Mouse (Mus musculus) hindbrain, embryonic 15.5 days (tissue): Measurements from ENCODE around the gene Ilf3. TPM values are rescaled to one million over a fixed set of nuclear protein-coding genes. Genes with fewer than 3 reads are reported as not detected.
A peak's percentile ranks its signal among the peaks of the same experiment; 100 is the strongest.

ENCODE experiments used
- ATAC-seq: fragments of 200-750 bp; cut with Nextera tagmentation; 2 replicates; pipeline ENCODE4 v1.8.0; 2017; ENCODE audit warnings: low read depth, moderate number of reproducible peaks, moderate TSS enrichment; ENCODE audit not compliant: low FRiP score
- H3K27ac ChIP-seq: fragments of 300-500 bp; sonication (generic); replicated peaks from 2 replicates; pipeline ENCODE4 v1.5.1; 2015; ENCODE audit warnings: mild to moderate bottlenecking, inconsistent platforms
- H3K27me3 ChIP-seq: fragments of 300-500 bp; sonication (generic); 2 replicates; pipeline ENCODE4 v1.6.1; 2015; ENCODE audit warnings: control low read depth, inconsistent platforms
- H3K36me3 ChIP-seq: fragments of 300-500 bp; sonication (generic); 2 replicates; pipeline ENCODE4 v1.6.1; 2015; ENCODE audit warnings: control low read depth, inconsistent platforms
- H3K4me1 ChIP-seq: fragments of 300-500 bp; sonication (generic); replicated peaks from 2 replicates; pipeline ENCODE4 v1.6.1; 2015; ENCODE audit warnings: control low read depth, inconsistent platforms
- H3K4me2 ChIP-seq: fragments of 300-500 bp; sonication (generic); 2 replicates; pipeline ENCODE4 v1.6.1; 2015; ENCODE audit warnings: moderate library complexity, mild to moderate bottlenecking, inconsistent platforms
- H3K4me3 ChIP-seq: fragments of 300-500 bp; sonication (generic); 2 replicates; pipeline ENCODE4 v1.5.1; 2015; ENCODE audit warnings: mild to moderate bottlenecking, inconsistent platforms
- H3K9ac ChIP-seq: fragments of 300-500 bp; sonication (generic); 2 replicates; pipeline ENCODE4 v1.6.1; 2015; ENCODE audit warnings: inconsistent platforms
- H3K9me3 ChIP-seq: fragments of 300-500 bp; sonication (generic); 2 replicates; pipeline ENCODE4 v1.6.1; 2016; ENCODE audit warnings: control low read depth, inconsistent platforms
- WGBS: fragments of 180-500 bp; shearing (Covaris S2); methylation state at CpG from one replicate; pipeline ENCODE4 v1.1.7; 2015; 5-methylcytosine and 5-hydroxymethylcytosine counted together
- polyA plus RNA-seq: library from polyadenylated mRNA; unstranded; fragments of >200 nt; fragmentation: Nextera tagmentation; extraction: Ambion mirVana; gene quantifications from 2 replicates; pipeline ENCODE4 v1.2.1, GENCODE M21; 2015

The Ilf3 gene
- polyA plus RNA-seq, 1 experiment from 2014 or later = 209 TPM

- Histone ChIP-seq H3K4me2 (no peak overlapping the region), H3K27ac (no peak overlapping the region), H3K9ac (no peak overlapping the region), H3K36me3 (no peaks in the 10 kb centered on the region), H3K4me1 (peaks cover 8% of the 10 kb centered on the region), H3K4me3 (no peak overlapping the region), H3K27me3 (no peaks in the 10 kb centered on the region), H3K9me3 (no peaks in the 10 kb centered on the region)
- ATAC-seq = no peak
- 90% methylated on average over 10 of the region's 10 CpGs for WGBS
Measured at GRCm38 (mm10) chr9:21329699-21330289, 37.9 kb upstream of the Ilf3 start.

DNA sequence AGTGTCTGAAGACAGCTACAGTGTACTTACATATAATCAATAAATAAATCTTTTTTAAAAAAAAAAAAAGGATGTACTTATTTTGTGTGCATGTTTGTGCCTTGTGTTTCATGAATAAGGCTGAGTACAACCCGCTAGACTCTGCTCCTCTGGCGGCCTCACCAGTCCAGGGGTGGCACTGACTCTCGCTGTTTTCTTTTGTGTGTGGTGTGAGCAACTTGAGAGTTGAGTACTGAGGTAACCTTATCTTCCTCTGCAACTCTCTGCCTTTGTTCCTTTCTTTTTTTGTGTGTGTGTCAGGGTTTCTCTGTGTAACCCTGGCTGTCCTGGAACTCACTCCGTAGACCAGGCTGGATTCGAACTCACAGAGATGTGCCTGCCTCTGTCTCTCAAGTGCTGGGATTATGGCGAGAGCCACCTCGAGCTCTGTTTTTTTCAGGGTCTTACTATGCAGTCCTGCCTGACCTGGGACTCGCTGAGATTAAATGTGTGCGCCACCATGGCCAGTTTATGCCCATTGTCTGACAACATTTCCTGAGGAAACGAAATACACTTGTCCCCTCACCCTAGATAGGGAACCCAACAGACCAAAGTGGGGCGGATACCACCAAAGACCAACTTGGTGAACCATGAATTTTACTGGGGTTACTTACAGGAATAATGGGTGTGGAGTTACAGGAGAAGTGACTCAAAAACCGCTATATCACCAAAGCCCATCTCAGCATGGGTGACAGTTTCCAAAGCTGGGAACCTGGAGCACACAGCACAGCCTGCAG is 36.1 kb upstream of the Ilf3 start:
- WGBS = 89% methylated on average over 12 of the region's 12 CpGs
- Histone ChIP-seq H3K27ac (no peak overlapping the region), H3K36me3 (no peaks in the 10 kb centered on the region), H3K4me1 (peaks cover 8% of the 10 kb centered on the region), H3K4me3 (no peak overlapping the region), H3K4me2 (no peak overlapping the region), H3K9me3 (no peaks in the 10 kb centered on the region), H3K9ac (no peak overlapping the region), H3K27me3 (no peaks in the 10 kb centered on the region)
- no peak for ATAC-seq

- ATAC-seq = peak; percentile 40; the same call in 1 of the 2 replicates
- H3K27me3 ChIP-seq = no peaks in the 10 kb centered on the region
Measured at GRCm38 (mm10) chr9:21332161-21333061, 35.3 kb upstream of the Ilf3 start.

GRCm38 (mm10) chr9:21333523-21333922 is 34.1 kb upstream of the Ilf3 start:
- H3K27me3 ChIP-seq = no peaks in the 10 kb centered on the region
- no peaks in the 10 kb centered on the region for H3K9me3 ChIP-seq
- peaks cover 8% of the 10 kb centered on the region for H3K4me1 ChIP-seq
- no peak for ATAC-seq
- H3K9ac ChIP-seq = no peak overlapping the region
- no peak overlapping the region for H3K4me2 ChIP-seq
- no peak overlapping the region for H3K4me3 ChIP-seq
- no peaks in the 10 kb centered on the region for H3K36me3 ChIP-seq
- whole genome bisulfite sequencing = 86% methylated on average over 1 of the region's 1 CpGs
- H3K27ac ChIP-seq = no peak overlapping the region

More at GRCm38 (mm10) chr9:21332161-21333061, 35.3 kb upstream of the Ilf3 start:
- H3K9ac ChIP-seq = no peak overlapping the region
- H3K27ac ChIP-seq = no peak overlapping the region
- H3K36me3 ChIP-seq = no peaks in the 10 kb centered on the region
- peaks cover 8% of the 10 kb centered on the region for H3K4me1 ChIP-seq
- no peak overlapping the region for H3K4me3 ChIP-seq
- no peak overlapping the region for H3K4me2 ChIP-seq
- no peaks in the 10 kb centered on the region for H3K9me3 ChIP-seq
- WGBS = 30% methylated on average over 9 of the region's 9 CpGs

DNA sequence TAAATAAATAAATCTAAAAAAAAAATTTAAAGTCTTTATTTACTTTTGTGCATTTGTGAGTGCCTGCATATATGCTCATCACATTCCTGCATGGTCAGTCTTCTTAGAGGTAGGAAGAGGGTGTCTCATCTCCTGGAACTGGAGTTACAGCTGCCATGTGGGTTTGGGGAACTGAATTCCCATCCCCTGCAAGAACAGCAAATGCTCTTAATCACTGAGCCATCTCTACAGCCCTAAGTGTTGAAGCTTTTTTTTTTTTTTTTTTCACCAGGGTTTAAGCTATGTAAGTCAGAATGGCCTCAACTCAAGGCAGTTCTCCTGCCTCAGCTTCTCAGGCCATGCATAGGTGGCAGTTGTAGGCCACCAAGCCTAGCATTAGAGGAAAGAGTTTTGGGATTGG is 32.9 kb upstream of the Ilf3 start:
- no peak for ATAC-seq
- Histone ChIP-seq H3K27ac (no peak overlapping the region), H3K9me3 (no peaks in the 10 kb centered on the region), H3K4me3 (no peak overlapping the region), H3K4me1 (peaks cover 8% of the 10 kb centered on the region), H3K4me2 (no peak overlapping the region), H3K9ac (no peak overlapping the region), H3K27me3 (no peaks in the 10 kb centered on the region), H3K36me3 (no peaks in the 10 kb centered on the region)

GRCm38 (mm10) chr9:21335391-21335790 is 32.3 kb upstream of the Ilf3 start:
- H3K4me1 ChIP-seq = peaks cover 8% of the 10 kb centered on the region
- no peak for ATAC-seq
- H3K9me3 ChIP-seq = no peaks in the 10 kb centered on the region
- H3K4me3 ChIP-seq = no peak overlapping the region
- H3K36me3 ChIP-seq = no peaks in the 10 kb centered on the region
- no peaks in the 10 kb centered on the region for H3K27me3 ChIP-seq
- H3K4me2 ChIP-seq = no peak overlapping the region
- WGBS = 80% methylated on average over 4 of the region's 4 CpGs
- H3K27ac ChIP-seq = no peak overlapping the region
- H3K9ac ChIP-seq = no peak overlapping the region

GRCm38 (mm10) chr9:21336491-21336890 is 31.2 kb upstream of the Ilf3 start:
- Histone ChIP-seq H3K4me2 (no peak overlapping the region), H3K27ac (no peak overlapping the region), H3K4me3 (no peak overlapping the region), H3K9me3 (no peaks in the 10 kb centered on the region), H3K36me3 (no peaks in the 10 kb centered on the region), H3K27me3 (no peaks in the 10 kb centered on the region), H3K9ac (no peak overlapping the region), H3K4me1 (peaks cover 8% of the 10 kb centered on the region)
- ATAC-seq = no peak
- WGBS = 84% methylated on average over 8 of the region's 8 CpGs

DNA sequence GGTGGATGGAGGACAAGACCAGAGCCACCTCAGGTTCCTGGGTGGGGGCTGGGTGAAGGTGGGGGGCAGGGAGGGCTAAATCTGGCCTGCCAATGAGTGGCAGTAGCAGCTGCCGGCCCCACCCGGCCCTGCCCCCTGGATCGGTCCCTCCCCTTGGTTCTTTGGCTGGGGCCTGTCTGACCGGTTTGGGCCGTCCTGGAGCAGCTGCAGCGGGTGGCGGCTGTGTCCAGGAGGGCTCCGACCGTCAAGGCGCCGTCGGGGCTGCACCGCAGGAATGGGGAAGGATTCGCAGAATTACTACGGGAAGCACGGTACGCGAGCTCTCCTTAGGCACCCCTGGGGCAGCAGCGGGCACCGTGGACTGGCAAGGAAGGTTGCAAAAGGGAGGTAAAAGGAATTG is 30.0 kb upstream of the Ilf3 start:
- Histone ChIP-seq H3K36me3 (peaks cover 4% of the 10 kb centered on the region), H3K9me3 (no peaks in the 10 kb centered on the region), H3K4me3 (no peak overlapping the region), H3K27ac (no peak overlapping the region), H3K27me3 (no peaks in the 10 kb centered on the region), H3K4me2 (no peak overlapping the region), H3K9ac (no peak overlapping the region), H3K4me1 (peaks cover 4% of the 10 kb centered on the region)
- WGBS = 28% methylated on average over 19 of the region's 20 CpGs
- no peak for ATAC-seq

- Histone ChIP-seq H3K9me3 (no peaks in the 10 kb centered on the region), H3K9ac (no peak overlapping the region), H3K4me1 (no peaks in the 10 kb centered on the region), H3K36me3 (peaks cover 15% of the 10 kb centered on the region), H3K4me2 (no peak overlapping the region), H3K4me3 (no peak overlapping the region), H3K27me3 (no peaks in the 10 kb centered on the region), H3K27ac (no peak overlapping the region)
- WGBS = 94% methylated on average over 4 of the region's 4 CpGs
- no peak for ATAC-seq
Measured at GRCm38 (mm10) chr9:21340411-21340810, 27.3 kb upstream of the Ilf3 start.

GRCm38 (mm10) chr9:21346627-21347365 is 20.9 kb upstream of the Ilf3 start:
- WGBS = 73% methylated on average over 16 of the region's 16 CpGs
- no peak overlapping the region for H3K9ac ChIP-seq
- H3K9me3 ChIP-seq = no peaks in the 10 kb centered on the region
- H3K4me2 ChIP-seq = no peak overlapping the region
- H3K27me3 ChIP-seq = no peaks in the 10 kb centered on the region
- no peak for ATAC-seq
- no peak overlapping the region for H3K27ac ChIP-seq
- no peaks in the 10 kb centered on the region for H3K4me1 ChIP-seq
- no peak overlapping the region for H3K4me3 ChIP-seq
- H3K36me3 ChIP-seq = peaks cover 50% of the 10 kb centered on the region

DNA sequence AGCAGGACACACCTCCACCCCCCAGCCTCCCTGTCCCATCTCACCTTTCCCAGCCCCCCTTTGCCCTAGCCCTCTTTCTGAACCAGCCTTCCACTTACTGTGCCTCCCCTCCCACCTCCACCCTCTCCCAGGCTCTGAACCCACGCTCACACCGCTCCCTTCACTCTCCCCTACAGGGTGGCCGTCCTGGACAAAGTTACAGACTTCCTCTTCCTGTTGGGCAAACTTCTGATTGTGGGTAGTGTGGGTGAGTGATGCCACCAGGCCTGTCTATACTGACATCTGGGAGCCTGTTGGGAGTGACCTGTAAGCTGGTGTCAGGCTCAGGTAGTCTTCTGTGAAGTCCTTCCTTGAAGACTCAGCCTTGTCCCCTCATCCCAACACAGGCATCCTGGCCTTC is 19.5 kb upstream of the Ilf3 start:
- Histone ChIP-seq H3K4me2 (no peak overlapping the region), H3K27ac (no peak overlapping the region), H3K27me3 (no peaks in the 10 kb centered on the region), H3K4me1 (no peaks in the 10 kb centered on the region), H3K9ac (no peak overlapping the region), H3K9me3 (no peaks in the 10 kb centered on the region), H3K36me3 (peaks cover 55% of the 10 kb centered on the region), H3K4me3 (no peak overlapping the region)
- no peak for ATAC-seq
- 100% methylated on average over 3 of the region's 3 CpGs for WGBS
